Mouse (Mus musculus) CH12.LX (cell line): ENCODE data around the gene Lifr. TPM values are rescaled to one million over a fixed set of nuclear protein-coding genes. Genes with fewer than 3 reads are reported as not detected.

Source experiments
- DNase-seq: peaks from one replicate; pipeline ENCODE4 v3.0.0-alpha.2; 2013; ENCODE audit errors: extremely low read depth
- H3K27ac ChIP-seq: 2 replicates; pipeline ENCODE4 v1.5.1; 2012; ENCODE audit warnings: low read depth, mild to moderate bottlenecking, control low read depth, moderate library complexity; ENCODE audit not compliant: insufficient read depth
- H3K27me3 ChIP-seq: replicated peaks from 2 replicates; pipeline ENCODE3; 2012; ENCODE audit warnings: inconsistent platforms
- H3K36me3 ChIP-seq, 2 experiments: replicated peaks in 1 of 2; 2 replicates each; pipeline versions ENCODE3 to v1.6.1; 2012; ENCODE audit warnings: inconsistent platforms in 1 of 2, low read length in 1 of 2, mild to moderate bottlenecking in 1 of 2, mixed read lengths in 1 of 2, moderate library complexity in 1 of 2; ENCODE audit not compliant: control insufficient read depth in 1 of 2, insufficient read depth in 1 of 2
- H3K4me1 ChIP-seq, 2 experiments: 2 replicates each; pipeline ENCODE4 v1.6.1; 2012; ENCODE audit warnings: inconsistent platforms in 1 of 2, moderate library complexity in 1 of 2; ENCODE audit not compliant: insufficient read depth in 2 of 2, control insufficient read depth in 1 of 2
- H3K4me2 ChIP-seq: 2 replicates; pipeline ENCODE4 v1.6.1; 2012; ENCODE audit warnings: low read depth, mild to moderate bottlenecking, control low read depth; ENCODE audit not compliant: poor library complexity, insufficient read depth, severe bottlenecking
- H3K4me3 ChIP-seq, 3 experiments: fragments of 150-350 bp in 1 of 3; sonication (generic) in 1 of 3; replicated peaks in 1 of 3; 2 replicates each; pipeline versions ENCODE3 to v1.5.1; 2011 to 2012; ENCODE audit warnings: low read depth in 2 of 3, low read length in 2 of 3, mild to moderate bottlenecking in 2 of 3, moderate library complexity in 2 of 3, control low read depth in 1 of 3, improper control_type of control experiment in 1 of 3, inconsistent platforms in 1 of 3, mixed read lengths in 1 of 3; ENCODE audit not compliant: poor library complexity in 1 of 3
- H3K79me2 ChIP-seq: replicated peaks from 2 replicates; pipeline ENCODE4 v1.6.1; 2012; ENCODE audit warnings: mild to moderate bottlenecking, moderate library complexity; ENCODE audit not compliant: control insufficient read depth, poor library complexity, insufficient read depth, severe bottlenecking; ENCODE audit errors: extremely low read depth
- H3K9ac ChIP-seq: 2 replicates; pipeline ENCODE4 v1.6.1; 2012; ENCODE audit warnings: low read depth, mild to moderate bottlenecking, control low read depth, moderate library complexity; ENCODE audit not compliant: insufficient read depth
- H3K9me3 ChIP-seq: replicated peaks from 2 replicates; pipeline ENCODE3; 2012; ENCODE audit warnings: low read length, inconsistent platforms, mixed read lengths
- ELF1 ChIP-seq: IDR thresholded peaks from 2 replicates; pipeline ENCODE4 v1.6.1; 2014; ENCODE audit warnings: low read depth, mild to moderate bottlenecking, inconsistent platforms, low read length, improper control_type of control experiment
- EP300 ChIP-seq: IDR thresholded peaks from 2 replicates; pipeline ENCODE4 v1.6.1; 2011; ENCODE audit warnings: low read length, improper control_type of control experiment
- ETS1 ChIP-seq: conservative IDR thresholded peaks from 2 replicates; pipeline ENCODE4 v1.6.1; 2012; ENCODE audit warnings: low read depth, mild to moderate bottlenecking, inconsistent platforms, low read length, improper control_type of control experiment, moderate library complexity
- GABPA ChIP-seq: IDR thresholded peaks from 2 replicates; pipeline ENCODE4 v1.6.1; 2012; ENCODE audit warnings: low read depth, low read length, improper control_type of control experiment, inconsistent platforms; ENCODE audit not compliant: insufficient replicate concordance
- IRF4 ChIP-seq: IDR thresholded peaks from 2 replicates; pipeline ENCODE4 v1.6.1; 2014; ENCODE audit warnings: low read depth, mild to moderate bottlenecking, inconsistent platforms, low read length, improper control_type of control experiment
- JUN ChIP-seq: IDR thresholded peaks from 2 replicates; pipeline ENCODE4 v1.6.1; 2011; ENCODE audit warnings: low read depth, mild to moderate bottlenecking, low read length, improper control_type of control experiment, moderate library complexity; ENCODE audit not compliant: insufficient read depth
- KAT2A ChIP-seq: IDR thresholded peaks from 2 replicates; pipeline ENCODE4 v1.6.1; 2012; ENCODE audit warnings: low read length, improper control_type of control experiment, inconsistent platforms; ENCODE audit not compliant: insufficient replicate concordance
- MAZ ChIP-seq: IDR thresholded peaks from 2 replicates; pipeline ENCODE4 v1.6.1; 2012; ENCODE audit warnings: low read depth, mild to moderate bottlenecking, inconsistent platforms, low read length, improper control_type of control experiment, moderate library complexity
- MEF2A ChIP-seq: IDR thresholded peaks from 2 replicates; pipeline ENCODE4 v1.6.1; 2014; ENCODE audit warnings: low read depth, mild to moderate bottlenecking, inconsistent platforms, low read length, improper control_type of control experiment, borderline replicate concordance
- MXI1 ChIP-seq: IDR thresholded peaks from 2 replicates; pipeline ENCODE4 v1.6.1; 2011; ENCODE audit warnings: mild to moderate bottlenecking, low read depth, low read length, improper control_type of control experiment
- NELFE ChIP-seq: IDR thresholded peaks from 2 replicates; pipeline ENCODE4 v1.6.1; 2011; ENCODE audit warnings: low read depth, low read length, improper control_type of control experiment
- PAX5 ChIP-seq: IDR thresholded peaks from 2 replicates; pipeline ENCODE4 v1.6.1; 2012; ENCODE audit warnings: low read length, inconsistent platforms, mixed read lengths
- RAD21 ChIP-seq: IDR thresholded peaks from 2 replicates; pipeline ENCODE4 v1.6.1; 2011; ENCODE audit warnings: low read depth, mild to moderate bottlenecking, low read length, improper control_type of control experiment, moderate library complexity
- RCOR1 ChIP-seq: conservative IDR thresholded peaks from 2 replicates; pipeline ENCODE4 v1.6.1; 2012; ENCODE audit warnings: low read depth, mild to moderate bottlenecking, inconsistent platforms, low read length, improper control_type of control experiment
- SIN3A ChIP-seq: IDR thresholded peaks from 2 replicates; pipeline ENCODE4 v1.6.1; 2012; ENCODE audit warnings: low read length, improper control_type of control experiment, inconsistent platforms
- SMC3 ChIP-seq: IDR thresholded peaks from 2 replicates; pipeline ENCODE4 v1.6.1; 2011; ENCODE audit warnings: low read depth, low read length, improper control_type of control experiment
- TBP ChIP-seq: conservative IDR thresholded peaks from 2 replicates; pipeline ENCODE4 v1.6.1; 2011; ENCODE audit warnings: low read depth, low read length, improper control_type of control experiment
- TCF12 ChIP-seq: IDR thresholded peaks from 2 replicates; pipeline ENCODE4 v1.6.1; 2014; ENCODE audit warnings: low read depth, mild to moderate bottlenecking, inconsistent platforms, low read length, improper control_type of control experiment
- UBTF ChIP-seq: IDR thresholded peaks from 2 replicates; pipeline ENCODE4 v1.6.1; 2012; ENCODE audit warnings: low read depth, mild to moderate bottlenecking, inconsistent platforms, low read length, improper control_type of control experiment, moderate library complexity
- USF1 ChIP-seq: IDR thresholded peaks from 2 replicates; pipeline ENCODE4 v1.6.1; 2014; ENCODE audit warnings: low read depth, mild to moderate bottlenecking, inconsistent platforms, low read length, improper control_type of control experiment
- USF2 ChIP-seq: conservative IDR thresholded peaks from 2 replicates; pipeline ENCODE4 v1.6.1; 2011; ENCODE audit warnings: low read depth, low read length, improper control_type of control experiment
- ZC3H11A ChIP-seq: IDR thresholded peaks from 2 replicates; pipeline ENCODE4 v1.6.1; 2012; ENCODE audit warnings: low read depth, mild to moderate bottlenecking, inconsistent platforms, low read length, improper control_type of control experiment
- ZKSCAN1 ChIP-seq: IDR thresholded peaks from 2 replicates; pipeline ENCODE4 v1.6.1; 2012; ENCODE audit warnings: low read depth, inconsistent platforms, low read length, improper control_type of control experiment, borderline replicate concordance
- ZNF384 ChIP-seq: IDR thresholded peaks from 2 replicates; pipeline ENCODE4 v1.6.1; 2012; ENCODE audit warnings: low read depth, low read length, improper control_type of control experiment, inconsistent platforms
- dilution Hi-C: fragments of 300-500 bp; cut with MboI; formaldehyde crosslinking; loops from 2 replicates; pipeline ENCODE4 v1.14.3; 2020; ENCODE audit warnings: low sequenced_read_pairs; ENCODE audit not compliant: extremely low pct_unique_long_range_greater_than_20kb, extremely low pct_ligation_motif_present
- in situ Hi-C: fragments of 300-500 bp; cut with MboI; formaldehyde crosslinking; loops from 3 replicates; pipeline ENCODE4 v1.14.3; 2019; ENCODE audit warnings: low sequenced_read_pairs, low pct_ligation_motif_present, low pct_unique_long_range_greater_than_20kb, mixed read lengths
- polyA plus RNA-seq: library from polyadenylated mRNA; unstranded; fragments of >175 nt; gene quantifications from 2 replicates; pipeline ENCODE4 v1.2.1, GENCODE M21; 2012; ENCODE audit warnings: low read depth; ENCODE audit not compliant: insufficient read length
- total RNA-seq, 2 experiments: library from RNA; depleted of rRNA; stranded (reverse); fragments of 300-350 nt in 1 of 2; fragments of >200 nt in 1 of 2; gene quantifications; 2 replicates each; pipeline ENCODE4 v1.2.3; 2012 to 2014

Gene Lifr
- total and polyA plus RNA-seq, 3 experiments = 0.03 TPM; not detected in 2

DNA sequence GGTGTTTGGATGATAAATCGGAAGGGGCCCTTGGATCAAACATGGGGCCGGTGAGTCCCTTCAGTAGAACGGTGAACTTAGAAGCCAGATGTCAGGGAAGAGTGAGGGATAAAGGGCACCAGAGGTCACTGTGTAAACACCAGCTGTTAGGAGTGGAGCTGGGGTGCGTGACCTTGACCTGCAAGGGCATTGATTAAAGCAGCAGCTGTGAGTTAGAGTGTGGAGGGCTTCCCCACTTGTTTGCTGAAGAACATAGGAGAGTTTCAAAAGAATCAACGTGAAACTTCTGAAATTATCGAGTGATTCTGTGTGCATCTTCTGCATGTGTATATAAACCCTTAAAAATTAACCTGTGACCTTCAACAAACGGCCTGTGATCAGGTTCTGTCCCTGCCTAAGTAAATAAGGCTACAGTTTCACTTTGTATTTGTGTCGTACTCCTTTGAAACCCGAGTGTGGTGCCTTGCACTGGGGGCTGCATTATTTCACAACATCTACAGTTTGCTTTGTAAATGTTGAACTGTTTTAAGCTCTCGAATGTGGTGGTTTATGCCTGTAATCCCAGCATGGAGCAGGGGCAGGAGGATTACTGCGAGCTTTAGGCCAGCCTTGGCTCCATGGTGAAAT, 77.6 kb downstream of the Lifr start:
- Histone ChIP-seq H3K9ac (no peak overlapping the region), H3K4me3 (no peak overlapping the region), H3K27me3 (peaks cover 84% of the 10 kb centered on the region), H3K4me2 (no peak overlapping the region), H3K27ac (no peak overlapping the region), H3K36me3 (no peaks in the 10 kb centered on the region), H3K4me1 (no peaks in the 10 kb centered on the region), H3K79me2 (no peaks in the 10 kb centered on the region), H3K9me3 (no peaks in the 10 kb centered on the region)
- in situ Hi-C loops (no loop called here), dilution Hi-C loops (no loop called here)
- no peak for TF ChIP-seq EP300
- TF ChIP-seq SIN3A = no peak
- no peak for TF ChIP-seq KAT2A
- no peak for TF ChIP-seq NELFE
- TF ChIP-seq MXI1 = no peak
- no peak for TF ChIP-seq IRF4
- TF ChIP-seq MEF2A = no peak
- TF ChIP-seq GABPA = no peak
- DNase-seq = no peak

DNA sequence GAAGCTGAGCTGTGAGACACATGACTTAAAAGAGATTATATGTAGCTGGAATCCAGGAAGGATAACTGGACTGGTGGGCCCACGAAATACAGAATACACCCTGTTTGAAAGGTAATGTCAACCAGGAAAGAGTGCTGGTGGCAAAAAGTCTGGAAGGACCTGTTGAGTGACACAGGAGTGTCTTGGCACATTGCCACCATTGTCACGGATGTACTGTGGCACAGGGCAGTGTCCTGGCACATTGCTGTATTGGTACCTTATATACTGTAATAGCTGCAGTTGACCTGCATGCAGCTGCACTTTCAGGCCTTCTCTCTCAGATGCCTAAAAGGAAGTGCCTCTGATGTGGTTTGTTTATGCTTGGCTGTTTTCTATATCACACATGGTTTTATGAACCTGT, 82.5 kb downstream of the Lifr start:
- TF ChIP-seq USF1 (no peak), NELFE (no peak), MXI1 (no peak), JUN (no peak), IRF4 (no peak), TBP (no peak), KAT2A (no peak), ETS1 (no peak), SMC3 (no peak)
- in situ Hi-C loops (no loop called here), dilution Hi-C loops (no loop called here)
- no peak overlapping the region for H3K4me2 ChIP-seq
- no peak overlapping the region for H3K9ac ChIP-seq
- DNase-seq = no peak
- H3K27ac ChIP-seq = no peak overlapping the region
- no peaks in the 10 kb centered on the region for H3K4me1 ChIP-seq
- H3K4me3 ChIP-seq = no peak overlapping the region
- H3K9me3 ChIP-seq = no peaks in the 10 kb centered on the region
- no peaks in the 10 kb centered on the region for H3K79me2 ChIP-seq
- H3K36me3 ChIP-seq = no peaks in the 10 kb centered on the region
- peaks cover 72% of the 10 kb centered on the region for H3K27me3 ChIP-seq

DNA sequence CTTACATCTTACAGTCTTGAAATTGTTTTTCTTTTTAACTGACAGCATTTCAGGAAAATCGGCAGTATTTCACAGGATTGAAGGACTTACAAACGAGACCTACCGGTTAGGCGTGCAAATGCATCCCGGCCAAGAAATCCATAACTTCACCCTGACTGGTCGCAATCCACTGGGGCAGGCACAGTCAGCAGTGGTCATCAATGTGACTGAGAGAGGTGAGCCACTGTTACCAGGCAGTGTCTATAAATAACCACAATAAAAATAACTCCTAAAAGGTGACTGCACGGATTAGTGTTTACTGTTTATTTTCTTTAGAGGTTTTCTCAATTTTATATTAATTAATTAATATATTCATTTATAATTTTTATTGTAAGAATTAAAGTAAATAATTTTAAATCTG, 82.9 kb downstream of the Lifr start:
- H3K9me3 ChIP-seq = no peaks in the 10 kb centered on the region
- H3K4me2 ChIP-seq = no peak overlapping the region
- H3K9ac ChIP-seq = no peak overlapping the region
- no peaks in the 10 kb centered on the region for H3K4me1 ChIP-seq
- no peaks in the 10 kb centered on the region for H3K79me2 ChIP-seq
- no peak for DNase-seq
- H3K4me3 ChIP-seq = no peak overlapping the region
- dilution Hi-C loops = no loop called here
- in situ Hi-C loops = no loop called here
- no peaks in the 10 kb centered on the region for H3K36me3 ChIP-seq
- H3K27ac ChIP-seq = no peak overlapping the region
- H3K27me3 ChIP-seq = peaks cover 70% of the 10 kb centered on the region
- TF ChIP-seq TCF12 (no peak), MAZ (no peak), PAX5 (no peak), ELF1 (no peak), ZKSCAN1 (no peak), SIN3A (no peak), USF2 (no peak), RAD21 (no peak), UBTF (no peak), MXI1 (no peak), ZNF384 (no peak), RCOR1 (no peak), NELFE (no peak), TBP (no peak), ETS1 (no peak), EP300 (no peak), USF1 (no peak), ZC3H11A (no peak)
